Mouse (Mus musculus) embryo, embryonic 10 days (tissue): ENCODE measurements around the gene Mapre1.
A peak's percentile ranks its signal among the peaks of the same experiment; 100 is the strongest.

Experiments
- DNase-seq: peaks from one replicate; pipeline ENCODE4 v3.0.0-alpha.2; 2015; ENCODE audit warnings: low spot score

Gene Mapre1

DNA sequence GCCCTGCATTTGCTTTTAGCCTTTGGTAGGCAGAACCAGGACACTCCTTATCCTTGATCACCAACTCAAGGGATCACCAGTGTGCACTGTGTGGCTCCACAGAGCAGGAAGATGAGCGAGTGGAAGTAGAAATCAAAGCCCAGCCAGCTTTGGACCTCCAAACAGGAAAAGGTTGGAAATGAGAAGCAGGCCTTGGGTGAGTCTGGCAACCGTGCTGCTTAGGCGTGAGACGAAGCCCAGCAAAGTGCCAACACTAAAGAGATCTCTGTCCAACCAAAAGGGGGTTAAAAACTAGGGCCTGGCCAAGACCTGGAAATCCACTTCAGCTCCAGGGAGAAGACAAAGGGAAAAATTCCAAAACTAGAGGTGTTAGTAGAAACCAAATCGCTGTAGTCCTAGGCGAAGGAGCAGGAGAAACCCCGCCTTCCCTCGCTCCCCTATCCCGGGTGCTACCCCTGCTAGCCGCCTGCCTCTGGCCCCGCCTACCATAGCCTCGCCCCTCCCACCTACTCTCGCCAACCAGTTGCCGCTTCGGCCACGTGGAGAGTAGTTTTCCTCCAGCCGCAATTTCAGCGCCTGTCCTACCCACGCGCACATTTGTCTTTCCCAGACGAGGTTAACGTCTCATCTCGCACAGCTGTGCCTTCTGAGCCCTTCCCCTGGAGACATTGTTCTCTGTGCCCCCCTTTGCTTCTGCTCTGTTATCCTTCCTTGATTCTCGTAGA, 37.7 kb downstream of the Mapre1 start:
- peak; percentile 86 for DNase-seq

DNA sequence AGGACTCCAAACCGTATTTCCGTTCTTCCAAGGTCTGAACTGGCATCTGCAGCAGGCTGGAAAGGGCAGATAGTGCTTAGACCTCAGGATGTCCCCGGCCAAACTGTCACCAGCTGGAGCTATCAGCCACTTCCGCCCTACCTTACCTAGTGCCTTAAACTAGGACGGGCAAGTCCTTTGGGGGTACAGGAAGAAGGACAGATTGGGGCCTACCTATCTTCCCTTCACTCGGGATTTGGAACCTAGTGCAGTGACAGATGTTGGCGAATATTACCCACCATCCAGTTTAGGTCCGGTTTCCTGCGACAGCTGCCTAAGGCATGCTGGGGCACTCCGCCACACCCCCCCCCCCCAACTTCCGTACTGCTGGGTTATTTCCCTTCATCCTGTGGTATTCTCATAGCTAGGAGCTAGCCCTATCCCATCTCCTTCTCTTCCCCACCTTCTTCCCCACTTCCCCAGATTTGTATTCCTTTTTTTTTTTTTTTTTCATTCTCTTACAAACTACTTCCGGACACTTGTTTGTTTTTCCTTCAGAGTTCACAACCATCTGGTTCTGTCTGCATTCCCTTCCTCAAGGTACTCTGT, 38.4 kb downstream of the Mapre1 start, which contains the start of gene Efcab8:
TSS of gene Efcab8 (plus strand) at position 538 of the 588 bp plus-strand sequence.
- DNase-seq = no peak

DNA sequence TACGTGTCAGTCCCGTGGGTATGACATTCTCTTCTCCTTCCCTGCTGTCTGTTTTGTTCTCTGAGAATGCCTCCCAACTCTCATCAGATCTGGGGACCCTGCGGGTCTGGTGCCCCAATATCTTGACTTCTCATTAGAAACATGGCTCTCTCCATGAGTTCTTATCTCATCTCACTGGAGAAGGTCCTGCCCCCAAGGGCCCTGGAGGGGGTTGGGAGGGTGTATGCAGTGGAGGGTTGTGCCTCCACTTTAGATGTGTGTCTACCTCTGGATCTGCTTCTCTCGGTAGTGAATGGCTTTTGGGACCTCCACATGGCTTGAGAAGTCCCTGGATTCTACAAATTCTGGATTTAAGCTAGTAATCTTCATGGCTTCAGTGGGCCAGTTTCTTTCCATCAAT, 40.1 kb downstream of the Mapre1 start:
- DNase-seq = no peak

- DNase-seq = no peak
Observed at GRCm38 (mm10) chr2:153784668-153785067, 43.6 kb downstream of the Mapre1 start.

DNA sequence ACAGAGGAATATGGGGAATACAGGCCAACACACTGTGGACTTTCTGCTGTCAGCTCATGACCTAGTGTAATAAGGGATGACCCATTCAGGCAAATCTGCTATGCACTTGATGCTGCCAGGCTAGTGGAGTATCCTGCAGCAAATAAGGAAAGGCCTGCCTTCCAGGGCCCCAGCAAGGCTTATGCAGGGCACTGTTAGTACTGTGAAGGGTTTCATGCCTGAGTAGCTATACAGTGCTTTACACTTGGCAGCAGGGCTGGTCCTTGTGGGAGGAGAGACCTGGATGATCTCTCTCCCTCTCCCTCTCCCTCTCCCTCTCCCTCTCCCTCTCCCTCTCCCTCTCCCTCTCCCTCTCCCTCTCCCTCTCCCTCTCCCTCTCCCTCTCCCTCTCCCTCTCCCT, 52.3 kb downstream of the Mapre1 start:
- DNase-seq = no peak

DNA sequence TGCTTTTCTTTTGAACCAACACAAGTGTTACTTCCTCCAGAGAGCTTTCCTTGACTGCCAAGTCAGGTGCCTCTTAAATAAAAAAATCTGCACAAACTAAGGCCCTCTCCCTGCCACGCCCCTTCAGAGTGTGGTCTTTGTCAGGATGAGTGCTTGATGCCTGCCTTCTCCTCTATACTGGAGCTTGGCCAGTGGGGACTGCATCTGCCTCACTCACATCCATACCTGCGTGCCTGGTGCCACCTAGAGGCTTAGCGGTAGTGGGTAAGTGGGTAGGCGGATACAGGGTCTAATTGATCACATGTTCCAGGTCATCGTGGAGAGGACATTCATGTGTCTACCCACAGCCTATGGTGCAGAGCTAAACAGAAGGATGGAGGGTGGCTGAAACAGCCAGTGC, 54.0 kb downstream of the Mapre1 start:
- DNase-seq = peak; percentile 33

DNA sequence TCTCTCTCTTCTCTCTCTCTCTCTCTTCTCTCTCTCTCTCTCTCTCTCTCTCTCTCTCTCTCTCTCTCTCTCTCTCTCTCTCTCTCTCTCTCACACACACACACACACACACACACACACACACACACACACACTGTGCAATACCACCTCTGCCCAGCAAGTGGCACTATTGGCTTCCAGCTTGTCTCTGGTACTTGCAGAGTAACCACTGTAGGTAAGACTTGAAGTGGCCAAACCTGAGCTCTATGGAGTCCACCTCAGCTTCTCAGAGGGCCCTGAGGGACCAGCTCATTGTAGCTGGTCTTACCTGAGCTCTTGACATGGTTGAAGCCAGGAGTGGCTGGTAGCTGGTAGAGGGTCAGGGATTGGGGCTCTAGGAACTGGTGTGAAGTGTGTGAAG, 66.4 kb downstream of the Mapre1 start:
- DNase-seq = peak; percentile 71

- DNase-seq = no peak
Observed at GRCm38 (mm10) chr2:153808146-153808545, 67.1 kb downstream of the Mapre1 start.

- DNase-seq = no peak
Observed at GRCm38 (mm10) chr2:153808841-153809240, 67.8 kb downstream of the Mapre1 start.

DNA sequence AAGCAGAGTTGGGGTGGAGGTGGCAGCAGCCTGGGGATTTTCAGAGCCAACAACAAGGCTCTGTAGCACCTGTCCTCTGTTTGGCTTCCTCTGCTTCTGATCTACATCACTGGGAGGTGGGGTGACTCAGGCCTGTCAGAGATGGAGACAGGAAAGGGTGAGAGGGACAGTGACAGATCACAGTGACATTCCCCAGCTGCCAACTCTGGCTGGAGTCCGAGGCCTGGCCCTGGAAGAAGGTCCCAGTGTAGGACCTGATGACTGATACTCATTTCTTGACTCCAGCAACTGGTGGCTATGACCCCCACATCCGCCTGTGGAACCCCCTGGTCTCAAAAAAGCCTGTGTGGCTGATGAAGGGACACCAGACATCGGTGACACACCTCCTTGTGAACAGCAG, 68.8 kb downstream of the Mapre1 start:
- DNase-seq = no peak

DNA sequence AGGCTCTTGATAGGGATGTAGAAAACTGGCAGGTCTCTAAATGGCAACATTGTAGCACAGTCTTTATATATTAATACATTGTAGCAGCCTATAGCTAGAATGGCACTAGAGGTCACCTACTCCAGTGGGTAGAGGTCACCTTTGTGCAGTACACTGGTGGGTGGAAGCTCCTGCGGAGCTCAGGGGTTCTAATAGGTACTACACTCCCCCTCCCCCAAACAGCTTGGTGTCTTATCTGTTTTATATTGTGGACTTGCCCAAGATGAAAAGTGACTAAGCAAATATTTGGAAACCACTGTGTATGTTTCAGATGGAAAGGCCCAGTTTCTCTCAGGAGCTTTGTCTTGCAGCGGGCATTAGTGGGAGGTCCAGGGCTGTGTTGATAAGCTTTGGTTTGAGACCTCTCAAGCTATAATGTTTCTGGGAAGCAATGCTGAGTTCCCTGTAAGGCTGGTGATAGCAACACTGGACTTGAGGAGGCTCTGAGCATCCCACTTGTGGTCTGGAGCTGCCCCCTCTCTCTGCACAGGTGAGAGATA, 81.0 kb downstream of the Mapre1 start:
- DNase-seq = no peak
